Mouse (Mus musculus) frontal cortex, postnatal 36 days (tissue): ENCODE data around the gene Usp13.

Source experiments
- DNase-seq, 2 experiments: peaks; one replicate each; pipeline ENCODE4 v3.0.0; 2022; ENCODE audit warnings: low spot score in 2 of 2

Gene Usp13

DNA sequence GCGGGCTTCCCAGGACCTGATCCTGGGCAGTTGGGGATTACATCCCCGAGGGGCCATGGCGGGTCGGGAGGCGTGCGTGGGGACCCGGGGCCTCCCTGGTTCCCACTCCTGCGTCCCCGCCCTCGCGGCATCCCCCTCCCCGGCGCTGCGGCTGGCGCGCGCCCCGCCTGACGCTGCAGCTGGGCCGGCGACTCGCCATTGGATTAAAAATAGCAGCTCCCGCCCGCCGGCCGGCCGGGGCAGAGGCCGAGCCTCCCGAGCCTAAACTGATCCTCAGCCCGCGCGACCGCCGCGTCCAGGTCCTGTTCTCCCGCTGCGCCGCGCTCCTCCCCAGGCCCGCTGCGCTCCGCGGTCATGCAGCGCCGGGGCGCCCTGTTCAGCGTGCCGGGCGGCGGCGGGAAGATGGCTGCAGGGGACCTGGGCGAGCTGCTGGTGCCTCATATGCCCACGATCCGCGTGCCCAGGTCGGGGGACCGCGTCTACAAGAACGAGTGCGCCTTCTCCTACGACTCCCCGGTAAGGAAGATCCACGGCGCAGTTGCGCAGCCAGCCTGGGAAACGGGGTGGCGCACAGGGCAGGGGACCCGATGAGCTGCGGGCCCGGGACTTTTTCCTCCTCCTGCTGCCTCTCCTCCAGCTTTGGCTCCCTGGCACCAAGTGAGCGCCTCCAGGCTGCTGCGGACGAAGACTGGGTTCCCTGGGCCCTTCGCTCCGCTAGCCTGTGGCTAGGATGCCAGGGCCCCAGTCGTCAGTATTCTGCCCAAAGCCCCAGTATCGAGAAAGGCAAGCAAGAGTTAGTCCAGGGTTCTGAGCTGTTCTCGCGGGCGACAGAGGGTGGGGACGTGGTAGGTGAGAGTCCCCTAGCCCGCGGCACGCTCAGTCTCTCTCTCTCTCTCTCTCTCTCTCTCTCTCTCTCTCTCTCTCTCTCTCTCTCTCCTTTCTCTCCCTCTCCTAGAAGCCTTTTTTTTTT is at the start of gene Usp13:
Gene Usp13, plus strand, starts transcription at position 190 of the 970 bp plus-strand sequence.
- peak; percentile 64 to 74 for DNase-seq

DNA sequence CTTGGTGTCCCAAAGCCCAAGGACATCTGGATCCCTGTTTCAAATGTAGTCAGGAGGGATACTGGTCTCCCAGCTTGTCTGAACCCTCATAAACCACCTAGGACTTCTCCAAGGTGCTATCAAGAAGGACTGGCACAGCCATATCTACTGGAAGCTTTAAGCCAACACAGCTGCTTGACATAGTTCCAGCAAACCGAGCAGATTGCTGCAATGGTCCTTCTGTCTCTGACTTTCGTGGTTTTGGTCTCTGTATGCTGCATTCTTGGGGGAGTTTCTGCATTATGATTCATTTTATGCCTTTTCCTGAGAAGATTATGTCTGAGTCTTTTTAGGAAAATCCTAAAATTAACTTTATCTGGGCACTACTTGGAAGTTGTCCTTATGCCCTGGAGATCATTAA is 46.6 kb upstream of the Usp13 start:
- DNase-seq, result no peak

DNA sequence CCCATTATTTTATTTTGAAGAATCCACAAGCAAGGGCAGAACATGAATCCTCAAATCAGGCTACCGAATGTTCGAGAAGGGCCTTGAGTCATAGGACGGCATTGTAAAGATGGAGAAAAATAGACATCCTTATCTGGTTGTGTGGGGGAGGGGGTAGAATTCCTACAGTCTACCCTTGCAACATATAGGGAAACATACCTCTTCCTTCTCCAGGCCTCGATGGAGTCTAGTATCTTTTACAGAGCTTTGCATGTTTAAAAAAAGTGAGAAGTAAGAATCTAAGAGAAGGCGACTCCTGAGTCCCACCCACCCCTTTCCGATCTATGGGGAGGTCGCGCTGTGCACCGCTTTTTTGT is 367 bp upstream of the Usp13 start:
- peak in 1 of 2 experiments; percentile 41 for DNase-seq

DNA sequence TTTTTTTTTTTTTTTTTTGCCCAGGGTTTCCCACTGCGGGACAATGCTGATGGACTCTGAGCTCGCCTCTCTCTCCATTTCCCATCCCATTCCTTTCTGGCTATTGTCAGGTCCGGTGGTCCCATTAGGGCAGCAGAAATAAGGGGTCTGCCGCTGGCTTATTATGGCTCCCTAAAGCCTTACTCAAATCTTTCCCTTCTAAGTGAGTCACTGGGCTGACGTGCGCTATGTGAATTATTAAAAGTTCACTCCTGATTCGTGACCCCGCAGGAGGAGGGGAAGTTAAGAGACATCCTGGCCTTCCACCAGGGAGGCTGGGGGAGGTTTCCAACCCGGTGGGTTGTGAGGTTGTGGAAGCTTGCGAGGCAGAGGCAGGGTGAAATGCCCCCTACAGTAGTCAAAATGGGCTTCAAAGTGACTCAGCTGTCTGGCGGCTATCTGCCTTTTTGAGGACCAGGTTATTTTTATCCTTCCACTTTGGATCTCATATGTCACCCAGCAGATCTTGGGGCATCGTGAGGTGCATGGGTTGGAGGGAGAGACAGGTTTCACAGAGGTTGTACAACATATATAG is 1.1 kb downstream of the Usp13 start:
- peak in 1 of 2 experiments; percentile 21 for DNase-seq

DNA sequence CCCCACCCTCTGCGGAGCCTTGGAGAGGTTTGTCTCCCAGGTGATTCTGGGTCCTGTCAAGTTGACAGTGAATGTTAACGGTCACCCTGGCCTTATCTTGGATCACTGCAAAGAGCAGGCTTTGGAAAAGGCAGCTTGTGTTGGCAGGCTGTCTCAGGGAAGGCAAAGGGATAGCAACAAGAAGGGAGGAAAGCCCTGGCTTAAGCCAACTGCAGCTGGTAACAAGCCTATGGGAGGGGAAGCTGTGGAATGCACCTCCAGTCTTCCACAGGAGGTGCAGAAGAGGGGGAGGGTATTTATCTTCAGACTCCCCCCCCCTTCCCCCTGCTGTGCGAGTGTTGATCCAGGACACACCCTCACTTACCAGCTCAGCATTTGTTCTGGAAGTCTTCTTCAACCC is 5.3 kb downstream of the Usp13 start:
- no peak for DNase-seq

DNA sequence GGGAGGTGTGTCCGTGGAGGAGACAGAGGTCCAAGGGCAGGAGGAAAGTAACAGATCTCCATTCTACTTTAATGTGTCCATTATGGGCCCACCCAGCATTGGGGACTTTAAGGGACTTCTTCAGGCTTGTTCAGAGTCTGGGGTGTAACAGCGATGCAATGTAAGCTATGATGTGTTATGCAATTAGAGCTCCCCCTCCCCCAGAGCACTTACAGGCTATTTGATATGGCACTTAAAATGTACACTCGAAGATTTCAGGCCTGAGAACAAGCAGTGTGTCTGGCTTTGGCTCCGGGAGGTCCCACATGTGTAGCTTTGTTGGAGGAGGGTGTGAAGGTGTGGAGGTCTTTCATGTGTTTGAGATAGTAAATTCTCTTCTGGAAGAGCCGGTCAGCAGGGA is 7.6 kb downstream of the Usp13 start:
- no peak for DNase-seq

DNA sequence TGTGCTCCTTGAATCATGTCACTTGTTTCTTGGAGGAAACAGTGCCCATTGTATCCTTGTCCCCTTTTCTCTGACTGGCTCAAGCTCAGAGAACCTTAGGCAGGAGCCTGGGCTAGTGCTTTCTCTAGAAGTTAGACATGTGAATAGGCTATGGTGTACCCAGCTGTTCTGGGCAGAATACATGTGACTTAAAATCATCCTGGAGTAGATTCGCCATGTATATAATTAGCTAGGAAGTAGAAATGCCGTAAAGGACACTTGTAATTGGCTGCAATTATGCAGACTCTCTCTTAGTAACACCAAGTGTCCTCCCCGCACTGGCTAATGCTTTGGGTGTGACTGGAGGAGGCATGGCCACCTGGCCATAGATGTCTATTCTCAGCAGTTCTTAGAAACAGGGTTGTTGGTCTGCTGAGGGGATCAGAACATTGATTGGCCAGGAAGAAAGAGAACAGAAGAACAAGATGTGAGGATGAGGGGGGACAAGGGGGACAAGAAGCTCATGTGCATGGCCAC is 8.7 kb downstream of the Usp13 start:
- DNase-seq, result no peak

DNA sequence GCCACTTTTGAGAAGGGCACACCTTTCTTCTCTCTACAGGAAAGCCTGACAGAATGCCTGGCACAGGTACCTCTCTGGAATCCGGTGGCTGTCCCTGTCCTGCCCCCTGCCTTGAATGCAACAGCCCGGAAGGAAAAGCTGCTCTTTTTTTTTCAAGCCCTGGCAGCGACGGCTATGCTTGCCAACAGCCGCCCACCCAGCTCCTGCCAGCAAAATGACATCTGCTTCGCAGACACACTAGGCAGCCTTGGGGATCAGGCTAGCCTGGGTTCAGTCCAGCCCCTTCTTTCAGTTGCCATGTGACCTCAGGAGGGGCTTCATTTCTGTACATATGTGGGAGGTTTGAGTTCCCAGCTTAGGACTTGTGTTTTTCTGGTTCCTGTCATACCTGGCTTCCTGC is 9.4 kb downstream of the Usp13 start:
- DNase-seq, result peak; percentile 55 to 68

DNA sequence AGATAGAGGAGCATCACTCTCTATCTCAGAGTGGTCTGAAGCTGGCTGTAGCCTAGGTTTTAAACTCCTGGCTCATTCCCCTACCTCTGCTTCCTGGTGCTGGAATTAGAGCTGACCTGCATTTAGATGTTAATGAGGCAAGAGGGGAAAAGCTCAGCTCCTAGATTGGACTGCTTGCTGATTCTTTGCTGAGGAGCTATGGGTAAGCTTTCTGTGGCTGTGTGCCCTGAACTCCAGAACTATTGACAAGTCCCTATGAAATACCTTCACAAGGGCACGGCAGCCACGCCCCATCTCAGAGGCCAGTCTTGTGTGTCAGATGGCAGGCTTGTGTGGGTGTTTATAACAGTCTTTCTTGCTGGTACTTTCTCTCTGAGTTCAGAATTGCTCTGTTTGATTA is 16.5 kb downstream of the Usp13 start:
- DNase-seq, result no peak

DNA sequence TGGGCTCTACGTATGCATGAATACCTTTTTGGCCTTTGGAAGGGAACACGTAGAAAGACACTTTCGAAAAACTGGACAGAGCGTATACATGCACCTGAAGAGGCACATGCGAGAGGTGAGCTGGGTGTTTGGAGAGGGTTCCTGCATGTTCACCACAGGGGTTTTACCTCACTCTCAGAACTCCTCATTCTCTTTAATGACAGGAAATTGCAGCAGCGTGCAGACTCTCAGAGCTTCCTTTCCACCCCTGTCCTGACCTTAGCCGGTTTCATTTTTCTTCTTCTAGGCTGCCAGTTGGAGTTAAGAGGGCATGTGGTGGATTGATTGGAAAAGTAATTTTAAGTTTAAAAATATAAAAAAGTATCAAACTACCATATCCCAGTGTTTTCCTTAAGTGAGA is 20.5 kb downstream of the Usp13 start:
- no peak for DNase-seq

DNA sequence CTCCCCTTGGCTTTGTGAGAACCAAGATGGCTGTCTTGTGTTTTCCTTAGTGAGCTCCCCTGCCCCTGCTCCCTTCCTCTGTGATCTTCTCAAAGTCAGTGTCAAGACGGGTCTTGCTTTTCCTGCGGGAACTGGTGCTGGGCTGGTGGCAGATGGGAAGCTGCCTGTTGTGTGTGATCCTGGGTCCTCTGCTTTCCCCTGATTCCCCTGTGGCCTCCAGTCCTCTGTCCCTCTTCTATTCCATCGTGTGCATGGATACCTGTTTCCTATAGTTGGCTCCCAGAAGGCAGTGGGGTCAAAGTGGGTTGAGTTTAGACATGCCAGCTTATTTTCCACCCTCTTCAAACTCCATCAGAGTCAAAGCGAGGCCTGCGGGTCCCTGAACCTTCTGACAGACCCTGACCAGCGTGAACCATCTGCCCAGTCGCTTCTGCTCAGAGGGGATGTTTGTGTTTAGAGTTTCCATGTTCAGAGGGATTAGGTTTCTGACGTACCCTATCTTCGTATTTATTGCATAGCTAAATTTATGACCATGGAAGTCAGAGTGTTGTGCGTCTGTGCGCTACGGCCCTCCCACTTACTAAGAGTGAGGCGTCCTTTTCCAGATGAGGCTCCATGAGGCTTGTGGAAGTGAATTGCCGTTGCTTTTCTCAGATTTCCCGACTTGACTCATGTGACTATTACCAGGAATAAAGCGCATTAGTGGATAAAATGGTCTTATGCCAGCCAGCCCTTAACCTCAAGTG is 39.2 kb downstream of the Usp13 start:
- DNase-seq, result no peak

DNA sequence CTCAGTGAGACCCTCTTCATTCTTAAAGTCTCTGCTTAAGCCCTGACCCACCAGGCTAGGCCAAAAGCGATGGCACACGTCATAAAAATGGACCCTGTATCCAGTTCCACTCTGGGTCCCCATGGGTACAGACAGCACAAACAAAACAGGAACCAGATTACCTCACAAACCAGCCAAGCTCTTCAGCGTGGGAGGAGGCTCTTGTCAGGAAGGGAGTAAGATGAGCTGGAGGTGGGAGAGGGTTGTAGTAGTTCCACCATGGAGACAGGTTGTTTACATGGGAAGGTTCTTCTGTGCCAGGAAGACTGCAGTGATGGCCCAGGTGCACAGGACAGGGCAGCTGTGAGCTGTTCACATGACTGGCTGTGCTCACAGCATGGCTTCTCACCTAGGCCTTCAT is 53.7 kb downstream of the Usp13 start:
- DNase-seq, result no peak

DNA sequence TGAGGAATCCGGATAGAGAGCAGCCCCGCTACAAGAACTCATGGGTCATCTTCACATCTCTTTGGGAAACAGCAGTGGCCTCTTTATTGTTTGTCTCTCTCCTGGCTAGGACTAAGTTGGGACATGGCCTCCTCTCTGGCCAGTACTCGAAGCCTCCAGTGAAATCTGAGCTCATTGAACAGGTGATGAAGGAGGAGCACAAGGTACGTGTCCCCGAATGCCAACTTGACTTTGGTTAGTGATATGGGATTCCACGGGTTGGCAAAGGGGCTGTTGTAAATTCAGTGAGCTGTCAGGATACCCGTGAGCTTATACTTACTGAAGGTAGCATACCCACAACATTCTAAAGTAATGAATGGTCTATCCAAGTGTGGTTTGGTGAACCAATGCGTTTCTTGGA is 69.0 kb downstream of the Usp13 start:
- DNase-seq, result no peak

DNA sequence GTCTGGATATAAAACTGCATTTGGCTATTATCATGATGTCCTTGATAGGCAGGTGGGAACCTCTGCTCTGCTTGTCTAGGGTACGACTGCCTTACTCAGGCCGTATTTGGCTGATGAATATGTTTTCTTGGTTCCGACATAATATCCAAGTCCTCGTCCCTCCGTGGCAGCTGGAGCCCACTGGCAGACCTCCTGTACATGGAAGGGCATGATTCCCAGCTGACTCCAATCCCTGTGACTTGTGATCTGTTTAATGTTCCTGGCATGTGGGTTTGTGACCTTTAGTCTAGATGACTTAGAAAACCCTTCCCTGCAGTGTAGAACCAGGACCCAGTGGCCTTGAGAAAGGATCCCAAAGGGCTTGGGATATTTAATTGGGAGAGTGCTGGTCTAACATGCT is 71.5 kb downstream of the Usp13 start:
- DNase-seq, result no peak

DNA sequence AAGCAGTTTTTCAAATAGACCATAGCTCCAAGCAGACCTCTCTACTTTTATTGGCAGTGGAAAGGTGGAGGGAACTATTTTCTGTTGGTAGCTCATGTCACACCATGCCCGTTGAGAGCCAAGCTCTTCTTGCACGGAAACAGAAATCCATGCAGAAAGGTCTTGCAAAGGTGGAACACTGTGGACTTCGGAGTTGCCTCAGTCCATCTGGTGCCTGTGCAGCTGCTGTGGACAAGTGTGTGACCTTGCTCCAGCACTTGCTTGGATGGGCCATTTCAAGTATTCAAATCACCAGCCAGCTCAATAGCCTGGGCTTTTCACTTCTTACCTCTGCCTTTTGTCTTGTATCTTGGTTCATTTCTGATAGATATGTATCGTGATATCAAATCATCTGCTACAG is 72.8 kb downstream of the Usp13 start:
- DNase-seq, result no peak

DNA sequence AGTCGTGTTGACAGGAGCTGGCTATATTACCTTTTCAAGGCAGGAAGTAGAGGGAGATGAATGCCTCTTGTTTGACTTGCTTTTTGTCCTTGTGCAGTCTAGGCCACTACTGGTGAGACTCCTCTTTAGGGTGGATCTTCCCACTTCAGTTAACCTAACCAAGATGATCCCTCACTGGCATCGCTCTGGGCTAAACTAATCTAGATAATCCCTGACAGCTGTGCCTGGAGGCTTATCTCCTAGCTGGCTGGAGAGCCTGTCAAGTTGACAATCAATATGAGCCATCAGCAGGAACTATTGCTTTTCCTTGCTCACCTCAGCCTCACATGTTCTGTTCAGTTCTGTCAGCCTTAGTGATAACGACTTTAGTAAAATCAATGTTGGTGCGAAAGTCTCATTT is 86.1 kb downstream of the Usp13 start:
- no peak for DNase-seq

DNA sequence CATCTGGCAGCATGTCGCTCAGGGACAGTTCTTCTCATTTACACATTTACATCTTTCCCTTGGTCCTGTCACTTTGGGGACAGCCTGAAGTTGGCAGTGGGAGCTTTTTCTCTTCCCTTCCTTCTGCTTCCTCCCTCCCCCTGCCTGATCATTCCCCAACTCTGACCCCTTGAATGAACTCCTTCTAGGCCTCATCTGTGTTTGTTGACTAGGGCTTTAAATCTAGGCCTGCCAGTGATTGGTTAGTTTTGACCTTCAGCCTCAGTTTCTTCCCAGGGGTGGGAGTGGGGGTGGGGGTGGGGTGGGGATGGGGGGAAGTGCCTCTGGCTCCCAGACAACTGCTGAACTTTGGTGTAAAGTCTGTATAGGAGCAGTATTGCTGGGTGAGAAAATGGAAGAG is 87.3 kb downstream of the Usp13 start:
- DNase-seq, result no peak

DNA sequence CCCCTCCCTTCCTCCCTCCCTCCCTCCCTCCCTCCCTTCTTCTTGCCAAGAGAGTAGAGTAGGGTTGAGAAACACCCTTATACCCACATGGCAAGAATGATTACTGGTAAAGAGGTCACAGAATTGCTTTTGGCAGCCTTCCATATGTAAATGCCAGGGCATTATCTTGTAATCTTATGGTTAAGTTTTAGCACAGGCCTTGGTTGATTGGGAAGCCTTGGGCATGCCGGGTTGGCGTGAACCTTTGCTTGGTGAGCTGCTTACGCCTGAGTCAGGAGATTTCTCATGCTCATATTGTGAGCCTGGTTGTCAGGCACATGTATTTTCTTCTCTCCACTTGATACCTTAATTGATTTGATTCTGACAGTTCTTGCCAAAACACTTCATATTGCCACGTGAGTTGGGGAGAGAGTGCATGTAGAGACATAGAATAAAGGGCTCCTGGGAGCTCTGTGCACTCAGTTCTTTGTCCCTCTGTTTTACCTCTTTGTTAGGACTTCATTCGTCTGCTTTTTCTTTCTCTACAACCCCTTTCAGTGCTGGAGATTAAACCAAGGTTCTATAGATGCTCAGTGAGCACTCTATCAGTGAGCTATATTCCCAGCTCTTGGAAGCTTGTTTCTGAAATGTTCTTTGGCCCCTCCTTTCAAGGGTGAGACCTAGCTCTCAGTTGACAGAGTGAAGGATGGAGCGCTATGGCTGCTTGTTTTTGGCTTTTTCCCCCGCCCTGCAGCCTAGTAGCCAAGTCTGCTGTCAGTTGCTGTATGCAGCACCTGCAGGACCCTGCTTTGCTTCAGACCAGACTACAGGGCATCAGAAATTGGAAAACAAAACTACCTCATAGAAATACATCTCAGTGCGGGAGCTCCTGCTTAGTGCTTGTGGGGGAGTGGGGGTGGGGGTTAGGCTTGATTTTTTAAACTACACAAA is 88.8 kb downstream of the Usp13 start:
- DNase-seq, result no peak

DNA sequence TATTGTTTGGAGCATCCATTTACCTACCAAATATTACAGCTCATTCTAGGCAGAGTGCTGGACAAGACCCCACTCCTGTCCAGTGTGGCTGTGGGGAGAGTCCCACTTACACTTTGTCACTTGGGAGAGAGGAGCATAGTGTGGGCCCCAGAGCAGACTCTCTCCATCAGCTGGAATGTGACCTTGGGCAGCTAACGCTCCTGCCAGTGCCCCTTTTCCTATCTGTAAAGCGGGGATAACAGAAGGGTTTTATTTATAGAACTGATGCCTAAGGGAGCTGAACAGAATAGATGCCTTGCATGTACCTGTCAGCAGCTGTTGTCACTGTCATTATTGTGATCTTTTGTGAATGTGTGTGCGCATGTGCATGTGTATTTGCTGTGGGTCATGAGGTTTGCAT is 91.1 kb downstream of the Usp13 start:
- no peak for DNase-seq

DNA sequence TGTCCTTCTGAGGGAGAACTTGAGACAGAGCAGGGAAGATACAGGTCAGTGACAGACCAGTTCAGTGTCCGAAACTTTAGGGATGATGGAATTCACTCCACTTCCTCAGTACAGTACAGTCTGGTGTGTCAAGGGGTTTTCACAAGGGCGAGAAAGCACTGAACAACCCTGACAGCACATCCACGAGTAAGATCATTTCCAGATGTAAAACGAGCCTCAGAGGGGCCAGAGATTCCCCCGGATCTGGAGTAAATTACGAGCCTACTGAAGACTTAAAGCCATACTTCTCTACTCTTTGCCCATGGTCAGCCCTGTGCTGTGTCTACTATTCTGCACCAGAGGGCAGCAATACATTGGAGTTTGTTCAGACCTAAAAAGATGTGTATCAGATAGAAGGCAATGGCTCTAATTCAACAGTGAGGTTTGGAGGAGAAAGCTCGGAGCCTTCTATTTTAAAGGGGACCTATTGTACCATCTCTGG is 92.8 kb downstream of the Usp13 start:
- peak; percentile 35 to 53 for DNase-seq

DNA sequence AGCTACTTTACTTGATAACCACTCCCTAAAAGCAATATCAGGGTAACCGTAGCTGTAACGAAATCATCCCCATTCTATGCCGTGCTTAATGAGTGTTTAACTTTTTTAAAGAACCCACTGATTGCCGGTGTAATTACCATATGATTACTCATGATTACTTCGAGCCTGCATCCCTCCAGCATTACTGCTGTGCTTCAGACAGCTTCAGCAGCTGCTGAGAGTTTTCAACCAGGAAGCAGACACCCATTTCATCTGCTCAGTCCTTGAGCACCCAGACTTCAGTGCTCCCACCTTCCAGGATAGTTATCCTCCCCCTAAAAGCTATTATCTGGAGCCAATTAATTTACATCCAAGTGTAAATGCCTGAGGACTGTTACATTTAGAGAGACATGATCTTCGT is 106.8 kb downstream of the Usp13 start:
- no peak for DNase-seq
